ENCODE assay signal across 17 mouse cellular contexts in the genomic region with DNA sequence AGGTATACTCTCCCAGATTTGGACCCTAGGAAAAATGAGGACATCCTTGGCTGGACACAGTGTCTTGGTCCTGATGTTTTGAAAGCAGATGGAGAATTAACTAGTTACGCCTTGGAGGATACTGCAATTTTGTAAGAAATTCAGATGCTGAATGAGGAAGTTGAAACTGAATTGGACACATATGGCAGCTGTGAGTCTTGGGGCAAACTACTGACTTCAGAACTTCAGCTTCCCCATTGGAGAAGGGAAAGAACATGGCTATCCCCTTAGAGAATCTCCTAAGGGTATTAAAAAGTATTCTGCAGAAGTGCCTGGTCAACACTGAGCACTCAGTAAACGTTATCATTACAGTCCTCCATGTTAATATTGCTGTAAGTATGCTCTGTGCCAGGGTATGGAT.
"Had no signal": no experiment of that assay in that cellular context is flagged by ENCODE, and none has a peak within 500 bp of the region (broad histone marks: within the 10 kb centered on the region; RNA-seq: fewer than 3 reads in every experiment).

No protein-coding gene starts in this region.

- H3K9me3 ChIP-seq: limb, embryonic 10.5 days; limb, embryonic 13.5 days; liver, embryonic 13.5 days; midbrain, embryonic 12.5 days; stomach, embryonic 15.5 days had no signal

- H3K4me2 ChIP-seq: limb, embryonic 13.5 days; liver, embryonic 13.5 days; lung, embryonic 14.5 days; midbrain, embryonic 12.5 days; stomach, embryonic 15.5 days had no signal

- ATAC-seq: lung, postnatal 0 days; midbrain, embryonic 16.5 days had no signal

- H3K36me3 ChIP-seq: limb, embryonic 10.5 days; limb, embryonic 13.5 days; liver, embryonic 13.5 days; midbrain, embryonic 12.5 days; stomach, embryonic 15.5 days had no signal

- H3K27me3 ChIP-seq: liver, embryonic 13.5 days; stomach, embryonic 15.5 days had no signal

- H3K4me3 ChIP-seq: layer of hippocampus, adult 2 months; limb, embryonic 10.5 days; limb, embryonic 13.5 days; liver, embryonic 13.5 days; midbrain, embryonic 12.5 days; stomach, embryonic 15.5 days had no signal

- H3K9ac ChIP-seq: limb, embryonic 13.5 days; liver, embryonic 13.5 days; lung, embryonic 14.5 days; midbrain, embryonic 12.5 days; stomach, embryonic 15.5 days had no signal

- DNase-seq: kidney, adult 18-20 months; kidney, adult 9 months; kidney, postnatal 25 days; layer of hippocampus, adult 9-11 months; liver; liver, embryonic 13.5 days; lung, embryonic 14.5 days; thymus, adult 18-20 months; thymus, postnatal 36 days had no signal

- H3K4me1 ChIP-seq: limb, embryonic 13.5 days; liver, embryonic 13.5 days; stomach, embryonic 15.5 days had no signal

- H3K27ac ChIP-seq: kidney, postnatal 0 days; layer of hippocampus, adult 2 months; limb, embryonic 10.5 days; limb, embryonic 13.5 days; liver, embryonic 13.5 days; midbrain, embryonic 12.5 days; stomach, embryonic 15.5 days had no signal
